Mouse (Mus musculus): ENCODE measurements at regions not wholly inside any gene's neighbourhood (a gene's known extent, or its start where the extent isn't known, plus 50 kb on each side); places are given as distances from the start of the nearest gene placed in this dataset.

GRCm38 (mm10) chr8:116383495-116384417, 121.0 kb upstream of the Dynlrb2 start:
- no peak for TF ChIP-seq CTCF (IDR thresholded peaks at IDR 0.05; ENCODE audit: low read depth)
- Histone ChIP-seq H3K9me3 (ENCODE audit: control insufficient read depth) (no peaks in the 10 kb centered on the region), H3K4me3 (ENCODE audit: low read depth, low read length) (no peak overlapping the region), H3K36me3 (ENCODE audit: control insufficient read depth, insufficient read depth) (no peaks in the 10 kb centered on the region), H3K27ac (ENCODE audit: low read depth, low read length) (no peak overlapping the region), H3K4me2 (replicated peaks; ENCODE audit: low read depth) (no peak overlapping the region), H3K4me1 (replicated peaks; ENCODE audit: control insufficient read depth, insufficient read depth, low read length) (0 out of 2 replicates have a peak, but pooled peaks cover 4% of the 10 kb centered on the region), H3K9ac (ENCODE audit: low read depth, low read length) (no peak overlapping the region), H3K27me3 (replicated peaks; ENCODE audit: control insufficient read depth, insufficient read depth, low read length) (no peaks in the 10 kb centered on the region)
- 33% methylated on average over 13 of the region's 14 CpGs for WGBS
- ATAC-seq: no peak

- no peak for TF ChIP-seq CTCF (IDR thresholded peaks at IDR 0.05; ENCODE audit: low read depth)
- no peak for ATAC-seq
- H3K27me3 ChIP-seq (replicated peaks; ENCODE audit: control insufficient read depth, insufficient read depth, low read length): no peaks in the 10 kb centered on the region
- no peak overlapping the region for H3K4me3 ChIP-seq (ENCODE audit: low read depth, low read length)
- no peak overlapping the region for H3K27ac ChIP-seq (ENCODE audit: low read depth, low read length)
- WGBS: 64% methylated on average over 8 of the region's 8 CpGs
- H3K36me3 ChIP-seq (ENCODE audit: control insufficient read depth, insufficient read depth): no peaks in the 10 kb centered on the region
- H3K9ac ChIP-seq (ENCODE audit: low read depth, low read length): no peak overlapping the region
- 0 out of 2 replicates have a peak, but pooled peaks cover 4% of the 10 kb centered on the region for H3K4me1 ChIP-seq (replicated peaks; ENCODE audit: control insufficient read depth, insufficient read depth, low read length)
- H3K4me2 ChIP-seq (replicated peaks; ENCODE audit: low read depth): no peak overlapping the region
- no peaks in the 10 kb centered on the region for H3K9me3 ChIP-seq (ENCODE audit: control insufficient read depth)
Observed at GRCm38 (mm10) chr8:116383036-116383435, 121.7 kb upstream of the Dynlrb2 start.

GRCm38 (mm10) chr8:116380601-116381000, 124.2 kb upstream of the Dynlrb2 start:
- no peak overlapping the region for H3K4me3 ChIP-seq (ENCODE audit: low read depth, low read length)
- no peak for ATAC-seq
- no peak for TF ChIP-seq CTCF (IDR thresholded peaks at IDR 0.05; ENCODE audit: low read depth)
- 87% methylated on average over 4 of the region's 4 CpGs for WGBS
- H3K4me1 ChIP-seq (replicated peaks; ENCODE audit: control insufficient read depth, insufficient read depth, low read length): 0 out of 2 replicates have a peak, but pooled peaks cover 4% of the 10 kb centered on the region
- H3K4me2 ChIP-seq (replicated peaks; ENCODE audit: low read depth): no peak overlapping the region
- H3K36me3 ChIP-seq (ENCODE audit: control insufficient read depth, insufficient read depth): no peaks in the 10 kb centered on the region
- no peak overlapping the region for H3K9ac ChIP-seq (ENCODE audit: low read depth, low read length)
- no peaks in the 10 kb centered on the region for H3K9me3 ChIP-seq (ENCODE audit: control insufficient read depth)
- no peaks in the 10 kb centered on the region for H3K27me3 ChIP-seq (replicated peaks; ENCODE audit: control insufficient read depth, insufficient read depth, low read length)
- no peak overlapping the region for H3K27ac ChIP-seq (ENCODE audit: low read depth, low read length)

- ATAC-seq: no peak
- no peak overlapping the region for H3K9ac ChIP-seq (ENCODE audit: low read depth, low read length)
- H3K27me3 ChIP-seq (replicated peaks; ENCODE audit: control insufficient read depth, insufficient read depth, low read length): no peaks in the 10 kb centered on the region
- no peak overlapping the region for H3K27ac ChIP-seq (ENCODE audit: low read depth, low read length)
- H3K4me3 ChIP-seq (ENCODE audit: low read depth, low read length): no peak overlapping the region
- H3K4me2 ChIP-seq (replicated peaks; ENCODE audit: low read depth): no peak overlapping the region
- H3K9me3 ChIP-seq (ENCODE audit: control insufficient read depth): no peaks in the 10 kb centered on the region
- H3K36me3 ChIP-seq (ENCODE audit: control insufficient read depth, insufficient read depth): no peaks in the 10 kb centered on the region
- 0 out of 2 replicates have a peak, but pooled peaks cover 4% of the 10 kb centered on the region for H3K4me1 ChIP-seq (replicated peaks; ENCODE audit: control insufficient read depth, insufficient read depth, low read length)
- WGBS: 55% methylated on average over 3 of the region's 3 CpGs
- no peak for TF ChIP-seq CTCF (IDR thresholded peaks at IDR 0.05; ENCODE audit: low read depth)
Observed at GRCm38 (mm10) chr8:116379851-116380250, 124.9 kb upstream of the Dynlrb2 start.

GRCm38 (mm10) chr8:116375758-116376157, 129.0 kb upstream of the Dynlrb2 start:
- WGBS: 74% methylated on average over 5 of the region's 5 CpGs
- ATAC-seq: no peak
- H3K27ac ChIP-seq (ENCODE audit: low read depth, low read length): no peak overlapping the region
- H3K27me3 ChIP-seq (replicated peaks; ENCODE audit: control insufficient read depth, insufficient read depth, low read length): no peaks in the 10 kb centered on the region
- no peaks in the 10 kb centered on the region for H3K9me3 ChIP-seq (ENCODE audit: control insufficient read depth)
- H3K9ac ChIP-seq (ENCODE audit: low read depth, low read length): no peak overlapping the region
- H3K4me3 ChIP-seq (ENCODE audit: low read depth, low read length): no peak overlapping the region
- no peaks in the 10 kb centered on the region for H3K36me3 ChIP-seq (ENCODE audit: control insufficient read depth, insufficient read depth)
- no peak for TF ChIP-seq CTCF (IDR thresholded peaks at IDR 0.05; ENCODE audit: low read depth)
- no peak overlapping the region for H3K4me2 ChIP-seq (replicated peaks; ENCODE audit: low read depth)
- no peaks in the 10 kb centered on the region for H3K4me1 ChIP-seq (replicated peaks; ENCODE audit: control insufficient read depth, insufficient read depth, low read length)

- H3K9me3 ChIP-seq (ENCODE audit: control insufficient read depth): no peaks in the 10 kb centered on the region
- peak; percentile 54 for TF ChIP-seq CTCF (IDR thresholded peaks at IDR 0.05; ENCODE audit: low read depth)
- no peaks in the 10 kb centered on the region for H3K36me3 ChIP-seq (ENCODE audit: control insufficient read depth, insufficient read depth)
- H3K27me3 ChIP-seq (replicated peaks; ENCODE audit: control insufficient read depth, insufficient read depth, low read length): no peaks in the 10 kb centered on the region
- H3K4me1 ChIP-seq (replicated peaks; ENCODE audit: control insufficient read depth, insufficient read depth, low read length): no peaks in the 10 kb centered on the region
- no peak overlapping the region for H3K27ac ChIP-seq (ENCODE audit: low read depth, low read length)
- H3K9ac ChIP-seq (ENCODE audit: low read depth, low read length): no peak overlapping the region
- H3K4me3 ChIP-seq (ENCODE audit: low read depth, low read length): no peak overlapping the region
- H3K4me2 ChIP-seq (replicated peaks; ENCODE audit: low read depth): no peak overlapping the region
- 86% methylated on average over 4 of the region's 4 CpGs for WGBS
- ATAC-seq: no peak
Observed at GRCm38 (mm10) chr8:116373063-116373462, 131.7 kb upstream of the Dynlrb2 start.

Measured in intestine, postnatal 0 days (tissue).